Mouse (Mus musculus) embryonic fibroblast, embryonic 13.5 days (primary cell): Measurements from ENCODE around the gene Ephb1.

Source experiments
- CTCF ChIP-seq: IDR thresholded peaks from 2 replicates; pipeline ENCODE4 v1.5.1; 2011; ENCODE audit warnings: mild to moderate bottlenecking, control low read depth, low read length, moderate library complexity, borderline replicate concordance; ENCODE audit not compliant: insufficient read depth
- POLR2A ChIP-seq: IDR thresholded peaks from 2 replicates; pipeline ENCODE4 v1.6.1; 2011; ENCODE audit warnings: low read depth, mild to moderate bottlenecking, control low read depth, low read length, moderate library complexity

GRCm38 (mm10) chr9:101934887-101935286, 419.6 kb downstream of the Ephb1 start:
- TF ChIP-seq POLR2A (no peak), CTCF (no peak)
